In the genomic region with DNA sequence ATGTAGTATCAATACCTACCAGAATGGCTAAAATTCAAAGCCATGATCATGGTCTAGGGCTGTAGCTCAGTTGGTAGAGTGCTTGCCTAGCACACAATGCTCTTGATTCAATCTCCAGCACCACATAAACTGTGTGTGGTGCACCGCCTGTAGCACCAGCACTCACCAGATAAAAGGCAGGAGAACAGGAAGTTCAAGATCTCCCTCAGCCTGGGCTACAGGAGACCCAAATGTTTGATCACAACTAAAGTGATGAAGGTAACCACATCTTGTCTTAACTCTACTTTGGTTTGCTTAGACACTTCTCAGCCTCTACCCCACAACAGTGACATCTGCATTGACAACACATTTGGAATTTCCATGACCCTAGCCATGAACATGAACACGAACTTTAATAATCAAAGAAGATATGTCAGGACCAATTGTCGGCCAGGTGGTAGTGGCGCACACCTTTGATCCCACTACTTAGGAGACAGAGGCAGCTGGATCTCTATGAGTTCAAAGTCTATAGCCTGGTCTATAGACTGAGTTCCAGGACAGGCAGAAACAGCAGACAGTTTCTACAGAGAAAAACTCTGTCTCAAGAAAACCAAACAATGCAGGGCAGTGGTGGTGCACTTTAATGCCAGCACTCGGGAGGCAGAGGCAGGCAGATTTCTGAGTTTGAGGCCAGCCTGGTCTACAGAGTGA, we compare ENCODE assay signal across 22 mouse cellular contexts. TPM values are rescaled to one million over a fixed set of nuclear protein-coding genes. Genes with fewer than 3 reads are reported as not detected.
DNase-seq lines count a peak whose midpoint lies in the region; ATAC-seq and TF ChIP-seq lines count a peak whose summit lies in the region.
"Had no signal": no experiment of that assay in that cellular context is flagged by ENCODE, and none has a peak within 500 bp of the region (broad histone marks: within the 10 kb centered on the region; RNA-seq: fewer than 3 reads in every experiment).

No protein-coding gene starts in this region.

- no peaks in the 10 kb centered on the region for H3K27me3 ChIP-seq in intestine, postnatal 0 days (replicated peaks; ENCODE audit: control insufficient read depth, insufficient read depth, low read length)
- H3K27me3 ChIP-seq: hindbrain, embryonic 13.5 days; lung, embryonic 15.5 days; stomach, embryonic 15.5 days had no signal

- WGBS in intestine, postnatal 0 days: 62% methylated on average over 5 of the region's 5 CpGs

- no peak overlapping the region for H3K4me3 ChIP-seq in intestine, postnatal 0 days (ENCODE audit: low read depth, low read length)
- H3K4me3 ChIP-seq: heart, embryonic 10.5 days; hindbrain, embryonic 13.5 days; lung, embryonic 15.5 days; myocyte; stomach, embryonic 15.5 days had no signal

- no peaks in the 10 kb centered on the region for H3K9me3 ChIP-seq in intestine, postnatal 0 days (ENCODE audit: control insufficient read depth)
- H3K9me3 ChIP-seq: heart, embryonic 10.5 days; hindbrain, embryonic 13.5 days; lung, embryonic 15.5 days; stomach, embryonic 15.5 days had no signal

- ATAC-seq in intestine, postnatal 0 days: peak; percentile 63

- H3K9ac ChIP-seq in intestine, postnatal 0 days (ENCODE audit: low read depth, low read length): no peak overlapping the region
- H3K9ac ChIP-seq: hindbrain, embryonic 13.5 days; lung, embryonic 15.5 days; stomach, embryonic 15.5 days had no signal

- TF ChIP-seq CTCF in intestine, postnatal 0 days (IDR thresholded peaks at IDR 0.05; ENCODE audit: low read depth): no peak

- peak; percentile 47 for DNase-seq in CD4-positive, CD25-positive, alpha-beta regulatory T cell, adult 2 months (ENCODE audit: low read depth, low spot score)
- DNase-seq in T-cell, adult 2 months (ENCODE audit: low spot score): peak; percentile 59
- peak; percentile 41 for DNase-seq in thymus, postnatal 14 days
- no peak for DNase-seq in layer of hippocampus, adult 9-11 months
- no peak for DNase-seq in embryo, embryonic 11 days
- DNase-seq in MN1 (ENCODE audit: low spot score): no peak
- DNase-seq: adrenal gland, postnatal 36 days; cerebellum, adult 8-10 months; gastrocnemius, postnatal 25 days; heart, postnatal 14 days; kidney, adult 2 months; kidney, postnatal 14 days; midbrain, embryonic 14.5 days had no signal

- H3K36me3 ChIP-seq in intestine, postnatal 0 days (ENCODE audit: control insufficient read depth, insufficient read depth): no peaks in the 10 kb centered on the region

- 0 out of 2 replicates have a peak overlapping the region, but pooled peaks have one; percentile 21 for H3K27ac ChIP-seq in intestine, postnatal 0 days (ENCODE audit: low read depth, low read length)
- H3K27ac ChIP-seq: heart, embryonic 10.5 days; hindbrain, embryonic 13.5 days; lung, embryonic 15.5 days; stomach, embryonic 15.5 days had no signal

- H3K4me2 ChIP-seq in intestine, postnatal 0 days (replicated peaks; ENCODE audit: low read depth): no peak overlapping the region
- H3K4me2 ChIP-seq: hindbrain, embryonic 13.5 days; liver, embryonic 11.5 days; lung, embryonic 15.5 days; stomach, embryonic 15.5 days had no signal

- H3K4me1 ChIP-seq in intestine, postnatal 0 days (replicated peaks; ENCODE audit: control insufficient read depth, insufficient read depth, low read length): no peaks in the 10 kb centered on the region
- H3K4me1 ChIP-seq: heart, embryonic 10.5 days; hindbrain, embryonic 13.5 days had no signal

RNA-seq across cellular contexts. Expression of a gene that starts 10.8 kb away (rescaled TPM):
- polyA plus RNA-seq in intestine, postnatal 0 days (2015; fragmentation: Nextera tagmentation; extraction: Ambion mirVana): 0.09 TPM in 1 of 2 replicates, not detected in the other
- polyA plus RNA-seq: embryonic facial prominence, embryonic 14.5 days; kidney, adult 2 months; spleen, adult 2 months had no signal

RNA-seq across cellular contexts. Expression of a gene that starts 34.2 kb away (rescaled TPM):
- polyA plus RNA-seq in intestine, postnatal 0 days (2015; fragmentation: Nextera tagmentation; extraction: Ambion mirVana): 39.7 and 41.6 TPM in 2 replicates

RNA-seq across cellular contexts. Expression of a gene that starts 59.6 kb away (rescaled TPM):
- polyA plus RNA-seq in intestine, postnatal 0 days (2015; fragmentation: Nextera tagmentation; extraction: Ambion mirVana): 26.7 and 29.1 TPM in 2 replicates

Comparison
In these comparisons a context has a peak if more than half of its experiments do, and no peak if none do; other contexts are left out.
1. DNase-seq: peak in CD4-positive, CD25-positive, alpha-beta regulatory T cell, adult 2 months (single experiment), T-cell, adult 2 months (single experiment) and thymus, postnatal 14 days (single experiment); none in layer of hippocampus, adult 9-11 months (single experiment), embryo, embryonic 11 days (single experiment) and MN1 (single experiment).